Mouse (Mus musculus) C2C12 (cell line): ENCODE results near the gene Prokr2.

ENCODE experiments used
- CEBPB ChIP-seq: IDR thresholded peaks from one replicate; pipeline ENCODE4 v1.6.1; 2011; ENCODE audit warnings: low read depth, mild to moderate bottlenecking, control low read depth, moderate library complexity
- CTCF ChIP-seq: IDR thresholded peaks from one replicate; pipeline ENCODE4 v1.5.1; 2011; ENCODE audit not compliant: control insufficient read depth, insufficient read depth, insufficient read length
- FOSL1 ChIP-seq: IDR thresholded peaks from one replicate; pipeline ENCODE4 v1.8.0; 2011; ENCODE audit warnings: mild to moderate bottlenecking, low read length; ENCODE audit not compliant: poor library complexity, insufficient read depth, severe bottlenecking
- MAX ChIP-seq: IDR thresholded peaks from one replicate; pipeline ENCODE4 v1.6.1; 2011; ENCODE audit warnings: mild to moderate bottlenecking, control low read depth
- MYOD1 ChIP-seq: IDR thresholded peaks from one replicate; pipeline ENCODE4 v1.6.1; 2011; ENCODE audit warnings: low read depth; ENCODE audit not compliant: control insufficient read depth, insufficient read length
- MYOG ChIP-seq: IDR thresholded peaks from one replicate; pipeline ENCODE4 v1.6.1; 2011; ENCODE audit not compliant: control insufficient read depth, insufficient read length; ENCODE audit errors: extremely low read depth
- USF1 ChIP-seq: IDR thresholded peaks from one replicate; pipeline ENCODE4 v1.6.1; 2011; ENCODE audit warnings: low read depth, mild to moderate bottlenecking, control low read depth, moderate library complexity

DNA sequence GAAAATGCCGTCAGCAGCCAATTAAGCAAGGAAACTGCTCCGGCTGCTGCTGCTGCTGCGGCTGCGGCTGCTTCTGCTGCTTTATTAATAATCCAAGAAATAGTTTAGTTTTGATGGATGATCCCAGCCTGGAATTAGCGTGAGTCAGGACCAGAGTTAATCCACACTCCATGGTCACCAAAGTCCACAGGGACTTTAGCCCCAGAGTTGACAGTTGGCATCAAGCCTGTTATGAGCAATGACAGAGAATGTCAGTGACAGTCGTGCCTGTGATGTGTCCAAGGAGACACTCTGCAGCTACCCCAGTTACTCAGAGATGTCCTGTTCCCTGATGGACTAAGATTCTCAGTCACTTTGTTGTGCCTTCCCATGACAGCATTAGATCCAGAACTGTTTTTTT is 40.3 kb upstream of the Prokr2 start:
- TF ChIP-seq CTCF (no peak), MYOD1 (no peak), MAX (no peak), CEBPB (no peak), USF1 (no peak), MYOG (no peak), FOSL1 (no peak)
